Mouse (Mus musculus): ENCODE results near the gene Ifitm3.

Gene Ifitm3

GRCm38 (mm10) chr7:140962733-140963132 lies 47.8 kb downstream of the Ifitm3 start:
- DNase-seq (ENCODE audit: low read depth, low spot score): no peak

- no peak for DNase-seq (ENCODE audit: low read depth, low spot score)
Observed at GRCm38 (mm10) chr7:140961416-140961815, 49.2 kb downstream of the Ifitm3 start.

- DNase-seq (ENCODE audit: low read depth, low spot score): no peak
Observed at GRCm38 (mm10) chr7:140960026-140960425, 50.5 kb downstream of the Ifitm3 start.

All from skeletal muscle tissue, adult 2 months (tissue).